Mouse (Mus musculus) cerebellum, postnatal 4 days (tissue): ENCODE measurements around the gene Krtap10-4.
A peak's percentile ranks its signal among the peaks of the same experiment; 100 is the strongest.
"Not testable (repeated sequence)": the region's sequence is repeated elsewhere in the genome, so short reads cannot be mapped to it uniquely, and the experiment has no call there.

Experiments
- DNase-seq, 2 experiments: peaks; one replicate each; pipeline ENCODE4 v3.0.0; 2022; ENCODE audit warnings: low spot score in 2 of 2, mixed read lengths in 1 of 2

The Krtap10-4 gene

GRCm38 (mm10) chr10:77788621-77789020, 38.3 kb downstream of the Krtap10-4 start:
- DNase-seq = no peak

- DNase-seq = peak in 1 of 2 experiments; percentile 16
Measured at GRCm38 (mm10) chr10:77787876-77788275, 39.0 kb downstream of the Krtap10-4 start, which contains the start of gene Gm7137. Gene Gm7137 (minus strand): TSS chr10:77788200.

- not testable (repeated sequence) for DNase-seq
Measured at GRCm38 (mm10) chr10:77783396-77783795, 43.5 kb downstream of the Krtap10-4 start.

GRCm38 (mm10) chr10:77782442-77782841, 44.5 kb downstream of the Krtap10-4 start, which contains the start of gene Gm3250:
Gene Gm3250 (minus strand): TSS chr10:77782542.
- not testable (repeated sequence) for DNase-seq

GRCm38 (mm10) chr10:77776844-77777243, 50.1 kb downstream of the Krtap10-4 start, which contains the start of gene Gm7138:
Gene Gm7138 (minus strand): TSS chr10:77776944.
- not testable (repeated sequence) for DNase-seq
